ENCODE assay signal across 8 mouse cellular contexts in the genomic region with DNA sequence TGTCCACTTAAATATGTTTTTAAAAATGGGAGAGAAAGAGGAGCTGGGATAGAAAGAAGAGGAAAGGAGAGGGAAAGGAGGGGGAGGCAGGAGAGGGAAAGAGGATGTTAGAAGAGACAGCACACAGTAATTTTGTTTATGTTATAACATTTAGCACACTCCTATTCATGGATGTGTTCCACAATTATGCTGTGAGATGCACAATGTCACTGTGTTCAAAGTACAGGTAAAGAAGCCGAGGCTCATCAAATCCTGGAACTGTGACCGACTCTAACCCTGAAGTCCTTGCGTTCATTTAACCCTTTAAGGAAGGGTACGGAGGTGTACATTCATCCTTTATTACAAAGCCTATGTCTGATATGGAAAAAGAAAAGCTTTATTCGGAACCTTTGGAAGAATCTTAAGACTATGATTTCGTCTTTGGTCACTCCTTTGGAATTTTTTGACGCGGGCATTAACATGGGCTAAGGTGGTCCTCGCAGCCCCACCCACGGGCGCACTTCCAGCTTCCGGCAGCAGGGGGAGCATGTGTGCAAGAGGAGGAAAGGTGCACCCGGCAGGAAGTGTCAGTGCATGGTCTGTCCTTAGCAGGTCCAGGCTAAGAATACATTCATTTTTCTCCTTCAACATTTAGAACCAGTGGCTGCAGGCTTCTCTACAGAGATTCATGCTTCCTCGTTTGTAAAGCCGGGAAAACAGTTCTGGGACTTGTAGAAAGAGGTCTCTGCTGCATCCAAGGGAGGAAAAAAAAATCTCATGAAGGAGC.
A peak's percentile ranks its signal among the peaks of the same experiment; 100 is the strongest.
DNase-seq lines count a peak whose midpoint lies in the region; ATAC-seq and TF ChIP-seq lines count a peak whose summit lies in the region.

No protein-coding gene starts in this region.

- intact Hi-C loops in heart, postnatal 14 days (cut with DNase I) = loop anchor here (1.0 to 5.0 kb wide), 6 partner anchors 71 to 360 kb away; no protein-coding TSS in a partner anchor

- TF ChIP-seq CTCF in ES-Bruce4 (IDR thresholded peaks at IDR 0.05; ENCODE audit: low read depth, low read length) = peak; percentile 90
- TF ChIP-seq CTCF in lung, adult 2 months (IDR thresholded peaks at IDR 0.05; ENCODE audit: insufficient read depth, low read length) = peak; percentile 93

- peak; percentile 78 for DNase-seq in forebrain, embryonic 14.5 days (ENCODE audit: low spot score)
- peak; percentile 88 to 95 for DNase-seq in heart, postnatal 14 days
- DNase-seq in layer of hippocampus, adult 18-20 months (ENCODE audit: low spot score in 2 of 2) = peak; percentile 61 to 81
- DNase-seq in lung, adult 2 months = peak; percentile 89
- DNase-seq in thymus, adult 18-20 months = peak; percentile 78 to 85

- H3K9ac ChIP-seq in ES-Bruce4 (ENCODE audit: low read depth, poor library complexity, severe bottlenecking) = peak overlapping the region; percentile 43
- peak overlapping the region; percentile 32; the same call in 1 of the 2 replicates for H3K9ac ChIP-seq in forebrain, embryonic 14.5 days (ENCODE audit: low read length)

- no peak overlapping the region for H3K4me3 ChIP-seq in ES-Bruce4 (ENCODE audit: low read depth, low read length)
- peak overlapping the region; percentile 28 for H3K4me3 ChIP-seq in forebrain, embryonic 14.5 days (ENCODE audit: low read depth, low read length)
- H3K4me3 ChIP-seq in lung, adult 2 months (replicated peaks; ENCODE audit: extremely low read depth, low read depth, low read length) = peak overlapping the region; percentile 35

- peak; percentile 84 for TF ChIP-seq EP300 in ES-Bruce4 (IDR thresholded peaks at IDR 0.05; ENCODE audit: insufficient read depth, low read depth, low read length)

- H3K4me2 ChIP-seq in forebrain, embryonic 14.5 days (ENCODE audit: low read length) = peak overlapping the region; percentile 60

- no peaks in the 10 kb centered on the region for H3K27me3 ChIP-seq in ES-Bruce4 (ENCODE audit: control insufficient read depth, insufficient read depth, low read length, poor library complexity, severe bottlenecking)
- no peaks in the 10 kb centered on the region for H3K27me3 ChIP-seq in forebrain, embryonic 14.5 days (replicated peaks; ENCODE audit: control insufficient read depth, insufficient read depth, low read length)

- no peaks in the 10 kb centered on the region for H3K9me3 ChIP-seq in ES-Bruce4 (replicated peaks; ENCODE audit: control insufficient read depth, insufficient read depth, low read length, poor library complexity, severe bottlenecking)
- H3K9me3 ChIP-seq in forebrain, embryonic 14.5 days (replicated peaks; ENCODE audit: control insufficient read depth, low read length) = no peaks in the 10 kb centered on the region

- peak overlapping the region; percentile 93 for H3K27ac ChIP-seq in ES-Bruce4 (ENCODE audit: insufficient read depth, low read length)
- no peak overlapping the region for H3K27ac ChIP-seq in forebrain, embryonic 14.5 days (ENCODE audit: low read depth, low read length)

- WGBS in forebrain, embryonic 14.5 days = 2% methylated on average over 15 of the region's 15 CpGs
- WGBS in lung, adult 2 months = 3% methylated on average over 15 of the region's 15 CpGs

- H3K4me1 ChIP-seq in ES-Bruce4 (ENCODE audit: control insufficient read depth, insufficient read depth, low read length) = peaks cover 13% of the 10 kb centered on the region
- H3K4me1 ChIP-seq in forebrain, embryonic 14.5 days (ENCODE audit: control insufficient read depth, insufficient read depth, low read length) = peaks cover 13% of the 10 kb centered on the region
- H3K4me1 ChIP-seq in lung, adult 2 months (ENCODE audit: control insufficient read depth, insufficient read depth, low read length) = peaks cover 3% of the 10 kb centered on the region; the same call in 1 of the 2 replicates

- peak; percentile 62; the same call in 1 of the 2 replicates for ATAC-seq in cerebellum, adult (ENCODE audit: insufficient number of reproducible peaks, low FRiP score, low TSS enrichment)
- peak; percentile 72 for ATAC-seq in forebrain, embryonic 14.5 days
- ATAC-seq in neutrophil, adult 5-6 weeks (ENCODE audit: extremely low read depth, insufficient number of reproducible peaks, low FRiP score, poor library complexity, severe bottlenecking) = peak; percentile 88

- H3K36me3 ChIP-seq in ES-Bruce4 (ENCODE audit: control insufficient read depth, insufficient read depth, low read length, poor library complexity, severe bottlenecking) = no peaks in the 10 kb centered on the region
- no peaks in the 10 kb centered on the region for H3K36me3 ChIP-seq in forebrain, embryonic 14.5 days (ENCODE audit: control insufficient read depth, insufficient read depth, low read length)

- no peak for TF ChIP-seq POLR2A in ES-Bruce4 (IDR thresholded peaks at IDR 0.05; ENCODE audit: insufficient read depth, low read length)
- no peak for TF ChIP-seq POLR2A in lung, adult 2 months (IDR thresholded peaks at IDR 0.05; ENCODE audit: borderline replicate concordance, extremely low read depth, low read depth, low read length)
